Mouse (Mus musculus) mouse trophoblast stem cell (cell line): Measurements from ENCODE around the gene Nudt17.

Experiments
- in situ Hi-C, 2 experiments: fragments of 300-500 bp; cut with MseI, MboI; formaldehyde crosslinking; loops; 2 replicates in 1 of 2; 3 replicates in 1 of 2; pipeline ENCODE4 v1.15.1; 2025

Nudt17 gene

GRCm38 (mm10) chr3:96671519-96671918 is 36.8 kb downstream of the Nudt17 start:
- in situ Hi-C loops, result no loop called here

- in situ Hi-C loops, result loop anchor here in 1 of 2 experiments (5.0 kb wide), 1 partner anchor 32 kb away; no protein-coding TSS in a partner anchor
Measured at GRCm38 (mm10) chr3:96669727-96670468, 38.5 kb downstream of the Nudt17 start, which contains the start of gene Ankrd35. Ankrd35 (plus strand) TSS chr3:96670131.

- in situ Hi-C loops, result loop anchor here in 1 of 2 experiments (5.0 kb wide), 1 partner anchor 34 kb away; no protein-coding TSS in a partner anchor
Measured at GRCm38 (mm10) chr3:96668424-96669067, 39.8 kb downstream of the Nudt17 start.

- in situ Hi-C loops, result loop anchor here in 1 of 2 experiments (5.0 kb wide), 1 partner anchor 35 kb away; no protein-coding TSS in a partner anchor
Measured at GRCm38 (mm10) chr3:96667316-96667715, 41.0 kb downstream of the Nudt17 start.

- in situ Hi-C loops, result loop anchor here in 1 of 2 experiments (5.0 kb wide), 1 partner anchor 35 kb away; no protein-coding TSS in a partner anchor
Measured at GRCm38 (mm10) chr3:96666916-96667315, 41.4 kb downstream of the Nudt17 start.

GRCm38 (mm10) chr3:96665732-96666363 is 42.5 kb downstream of the Nudt17 start:
- in situ Hi-C loops, result loop anchor here in 1 of 2 experiments (5.0 kb wide), 1 partner anchor 36 kb away; no protein-coding TSS in a partner anchor

- in situ Hi-C loops, result no loop called here
Measured at GRCm38 (mm10) chr3:96663432-96664239, 44.7 kb downstream of the Nudt17 start.

- in situ Hi-C loops, result no loop called here
Measured at GRCm38 (mm10) chr3:96662731-96663316, 45.5 kb downstream of the Nudt17 start.

- in situ Hi-C loops, result no loop called here
Measured at GRCm38 (mm10) chr3:96660901-96661300, 47.5 kb downstream of the Nudt17 start.
